14 mouse cellular contexts compared by ENCODE assay signal in genomic region chr5:140379299-140379698, GRCm38 (mm10). TPM values are rescaled to one million over a fixed set of nuclear protein-coding genes. Genes with fewer than 3 reads are reported as not detected.
DNase-seq lines count a peak whose midpoint lies in the region; ATAC-seq and TF ChIP-seq lines count a peak whose summit lies in the region.
"Had no signal": no experiment of that assay in that cellular context is flagged by ENCODE, and none has a peak within 500 bp of the region (broad histone marks: within the 10 kb centered on the region; RNA-seq: fewer than 3 reads in every experiment).

No protein-coding gene starts in this region.

- 48% methylated on average over 6 of the region's 6 CpGs for WGBS in liver, adult 2 months
- WGBS in embryonic facial prominence, embryonic 14.5 days: 53% methylated on average over 6 of the region's 6 CpGs
- WGBS in hindbrain, embryonic 12.5 days: 80% methylated on average over 6 of the region's 6 CpGs

- no peak overlapping the region for H3K9ac ChIP-seq in liver, adult 2 months (ENCODE audit: low read depth, low read length)
- no peak overlapping the region for H3K9ac ChIP-seq in MEL (ENCODE audit: control insufficient read depth, low read depth, low read length, poor library complexity, severe bottlenecking)
- H3K9ac ChIP-seq in embryonic facial prominence, embryonic 14.5 days (ENCODE audit: low read depth, low read length): no peak overlapping the region
- H3K9ac ChIP-seq in hindbrain, embryonic 12.5 days: no peak overlapping the region
- H3K9ac ChIP-seq: liver, embryonic 14.5 days; midbrain, embryonic 12.5 days; neural tube, embryonic 13.5 days had no signal

- intact Hi-C loops in left cerebral cortex, postnatal 14 days (cut with DNase I): no loop called here

- no peak overlapping the region for H3K4me2 ChIP-seq in embryonic facial prominence, embryonic 14.5 days (ENCODE audit: low read depth, low read length)
- H3K4me2 ChIP-seq in hindbrain, embryonic 12.5 days (replicated peaks): no peak overlapping the region
- H3K4me2 ChIP-seq: midbrain, embryonic 12.5 days; neural tube, embryonic 13.5 days had no signal

- H3K27me3 ChIP-seq in liver, adult 2 months (ENCODE audit: control insufficient read depth, insufficient read depth, low read length): no peaks in the 10 kb centered on the region
- H3K27me3 ChIP-seq in MEL (ENCODE audit: control insufficient read depth in 1 of 2, insufficient read depth in 2 of 2, low read length in 2 of 2): no peaks in the 10 kb centered on the region
- H3K27me3 ChIP-seq in embryonic facial prominence, embryonic 14.5 days (replicated peaks; ENCODE audit: control insufficient read depth, insufficient read depth, low read length): no peaks in the 10 kb centered on the region
- peaks cover 42% of the 10 kb centered on the region for H3K27me3 ChIP-seq in megakaryocyte, embryonic 14.5 days (replicated peaks)
- H3K27me3 ChIP-seq in hindbrain, embryonic 12.5 days: no peaks in the 10 kb centered on the region
- H3K27me3 ChIP-seq: midbrain, embryonic 12.5 days; neural tube, embryonic 13.5 days had no signal

- H3K4me1 ChIP-seq in liver, adult 2 months (ENCODE audit: control insufficient read depth, insufficient read depth, low read length): peaks cover 32% of the 10 kb centered on the region
- H3K4me1 ChIP-seq in MEL (ENCODE audit: control insufficient read depth in 1 of 2, insufficient read depth in 2 of 2, low read length in 2 of 2): peaks cover 0 to 20% of the 10 kb centered on the region in 2 experiments; a peak in 3 of 4 replicates
- peaks cover 9% of the 10 kb centered on the region for H3K4me1 ChIP-seq in embryonic facial prominence, embryonic 14.5 days (ENCODE audit: control insufficient read depth, insufficient read depth, low read length)
- peaks cover 32% of the 10 kb centered on the region for H3K4me1 ChIP-seq in megakaryocyte, embryonic 14.5 days
- H3K4me1 ChIP-seq in hindbrain, embryonic 12.5 days: peaks cover 9% of the 10 kb centered on the region; the same call in 1 of the 2 replicates

- DNase-seq in liver, adult 2 months (ENCODE audit: extremely low read depth, low read depth, low spot score): peak; percentile 22
- no peak for DNase-seq in liver
- DNase-seq in MEL (ENCODE audit: low read depth, low spot score): peak; percentile 87
- DNase-seq in embryonic facial prominence, embryonic 14.5 days (ENCODE audit: low spot score): peak; percentile 24
- DNase-seq in left cerebral cortex, postnatal 14 days (ENCODE audit: low spot score in 2 of 2): no peak
- DNase-seq: cerebellum, postnatal 36 days; heart, postnatal 14 days had no signal

- H3K9me3 ChIP-seq in MEL (replicated peaks; ENCODE audit: insufficient read depth, low read length): no peaks in the 10 kb centered on the region
- no peaks in the 10 kb centered on the region for H3K9me3 ChIP-seq in embryonic facial prominence, embryonic 14.5 days (ENCODE audit: control insufficient read depth, low read length)
- peaks cover 11% of the 10 kb centered on the region for H3K9me3 ChIP-seq in megakaryocyte, embryonic 14.5 days
- H3K9me3 ChIP-seq in hindbrain, embryonic 12.5 days (replicated peaks): no peaks in the 10 kb centered on the region
- H3K9me3 ChIP-seq: midbrain, embryonic 12.5 days; neural tube, embryonic 13.5 days had no signal

- peak overlapping the region; percentile 28; the same call in 1 of the 2 replicates for H3K27ac ChIP-seq in liver, adult 2 months (replicated peaks; ENCODE audit: insufficient read depth, low read depth, low read length)
- peak overlapping the region; percentile 33 for H3K27ac ChIP-seq in MEL (ENCODE audit: control insufficient read depth, low read depth, low read length)
- no peak overlapping the region for H3K27ac ChIP-seq in embryonic facial prominence, embryonic 14.5 days (replicated peaks; ENCODE audit: low read depth, low read length)
- H3K27ac ChIP-seq in hindbrain, embryonic 12.5 days: no peak overlapping the region
- H3K27ac ChIP-seq: liver, embryonic 14.5 days; midbrain, embryonic 12.5 days; neural tube, embryonic 13.5 days had no signal

- no peaks in the 10 kb centered on the region for H3K36me3 ChIP-seq in liver, adult 2 months (ENCODE audit: control insufficient read depth, insufficient read depth, low read length)
- H3K36me3 ChIP-seq in MEL (ENCODE audit: control insufficient read depth in 1 of 2, insufficient read depth in 2 of 2, low read length in 2 of 2): peaks cover 0 to 16% of the 10 kb centered on the region in 2 experiments; a peak in 2 of 4 replicates
- H3K36me3 ChIP-seq in embryonic facial prominence, embryonic 14.5 days (ENCODE audit: control insufficient read depth, insufficient read depth, low read length): no peaks in the 10 kb centered on the region
- no peaks in the 10 kb centered on the region for H3K36me3 ChIP-seq in megakaryocyte, embryonic 14.5 days (replicated peaks; ENCODE audit: low read length)
- H3K36me3 ChIP-seq in hindbrain, embryonic 12.5 days: no peaks in the 10 kb centered on the region
- H3K36me3 ChIP-seq: midbrain, embryonic 12.5 days; neural tube, embryonic 13.5 days had no signal

- TF ChIP-seq RAD21 in MEL (IDR thresholded peaks at IDR 0.05; ENCODE audit: low read depth, low read length): no peak

- ATAC-seq in embryonic facial prominence, embryonic 14.5 days (ENCODE audit: low read depth): no peak
- ATAC-seq in hindbrain, embryonic 12.5 days (ENCODE audit: low FRiP score): no peak
- no peak for ATAC-seq in activated CD4-positive, CD25-positive, alpha-beta regulatory T cell, adult 4 months

- H3K79me2 ChIP-seq in liver, adult 2 months (ENCODE audit: control insufficient read depth, insufficient read depth, low read length): peaks cover 52% of the 10 kb centered on the region; the same call in 1 of the 2 replicates
- H3K79me2 ChIP-seq in MEL (ENCODE audit: control insufficient read depth, insufficient read depth, low read length, poor library complexity): peaks cover 11% of the 10 kb centered on the region

- peak; percentile 68 to 74 for TF ChIP-seq EP300 in MEL (IDR thresholded peaks at IDR 0.05; ENCODE audit: low read depth in 1 of 2, low read length in 2 of 2)

- no peak overlapping the region for H3K4me3 ChIP-seq in liver, adult 2 months (ENCODE audit: insufficient read depth, low read depth, low read length)
- H3K4me3 ChIP-seq in MEL (ENCODE audit: control insufficient read depth in 1 of 2, insufficient read depth in 1 of 2, low read depth in 2 of 2, low read length in 2 of 2): no peak overlapping the region
- H3K4me3 ChIP-seq in embryonic facial prominence, embryonic 14.5 days (ENCODE audit: low read depth, low read length): no peak overlapping the region
- H3K4me3 ChIP-seq in megakaryocyte, embryonic 14.5 days (replicated peaks): peak overlapping the region; percentile 62
- H3K4me3 ChIP-seq in hindbrain, embryonic 12.5 days: no peak overlapping the region
- H3K4me3 ChIP-seq: erythroblast, embryonic 14.5 days; midbrain, embryonic 12.5 days; neural tube, embryonic 13.5 days had no signal

- TF ChIP-seq POLR2A in liver, adult 2 months (IDR thresholded peaks at IDR 0.05; ENCODE audit: extremely low read depth, insufficient read depth, low read length): no peak
- no peak for TF ChIP-seq POLR2A in MEL (IDR thresholded peaks at IDR 0.05; ENCODE audit: control insufficient read depth in 1 of 2, insufficient read depth in 1 of 2, low read depth in 1 of 2, low read length in 2 of 2, poor library complexity in 1 of 2)

- no peak for TF ChIP-seq CTCF in liver, adult 2 months (IDR thresholded peaks at IDR 0.05; ENCODE audit: low read depth, low read length)
- TF ChIP-seq CTCF in MEL (IDR thresholded peaks at IDR 0.05 in 2 of 3, conservative IDR thresholded peaks at IDR 0.05 in 1 of 3; ENCODE audit: control insufficient read depth in 1 of 3, insufficient read depth in 1 of 3, low read depth in 2 of 3, low read length in 3 of 3, poor library complexity in 1 of 3, severe bottlenecking in 1 of 3): no peak

RNA-seq across cellular contexts. Expression of gene Snx8, which starts 9.8 kb away (rescaled TPM):
- 12.5 and 14.0 TPM in 2 replicates for total RNA-seq in liver, adult 2 months (2014; rRNA removed)
- polyA plus RNA-seq in liver, adult 2 months (2012; rRNA removed): 10.2 and 11.2 TPM in 2 replicates
- 16.1 and 19.7 TPM in 2 replicates for total RNA-seq in MEL (2012; rRNA removed)
- 10 to 100 TPM in 1 of 2 experiments, not detected in 1; 30.7 TPM for polyA plus RNA-seq in MEL (2012; ENCODE audit: insufficient read depth in 1 of 2, insufficient read length in 2 of 2, low read depth in 1 of 2, low replicate concordance in 2 of 2, missing spikeins in 1 of 2)
- polyA plus RNA-seq in embryonic facial prominence, embryonic 14.5 days (2014; fragmentation: Nextera tagmentation; extraction: Ambion mirVana): 10.7 and 11.2 TPM in 2 replicates
- 7.2 and 17.8 TPM in 2 replicates for polyA plus RNA-seq in megakaryocyte, embryonic 14.5 days (2012; ENCODE audit: insufficient read depth, low replicate concordance)
- 10 to 100 TPM; 15.7 to 18.8 TPM for total RNA-seq in left cerebral cortex, postnatal 14 days (2021)
- polyA plus RNA-seq in hindbrain, embryonic 12.5 days (2016; fragmentation: Nextera tagmentation; extraction: Ambion mirVana): 21.1 and 22.1 TPM in 2 replicates
- polyA plus RNA-seq in activated CD4-positive, CD25-positive, alpha-beta regulatory T cell, adult 4 months (2017; shearing (Covaris generic)): 1 to 10 TPM in 1 of 2 experiments, under 1 TPM in 1; 0.26 to 1.3 TPM

RNA-seq across cellular contexts. Expression of gene Eif3b, which starts 39.8 kb away (rescaled TPM):
- total RNA-seq in liver, adult 2 months (2014; rRNA removed): 37.9 and 51.5 TPM in 2 replicates
- polyA plus RNA-seq in liver, adult 2 months (2012; rRNA removed): 58.3 and 64.8 TPM in 2 replicates
- total RNA-seq in MEL (2012; rRNA removed): 303 and 340 TPM in 2 replicates
- 100 to 1,000 TPM; 376 to 580 TPM for polyA plus RNA-seq in MEL (2012; ENCODE audit: insufficient read depth in 1 of 2, insufficient read length in 2 of 2, low read depth in 1 of 2, low replicate concordance in 2 of 2, missing spikeins in 1 of 2)
- polyA plus RNA-seq in embryonic facial prominence, embryonic 14.5 days (2014; fragmentation: Nextera tagmentation; extraction: Ambion mirVana): 130 and 143 TPM in 2 replicates
- 18.7 and 48.8 TPM in 2 replicates for polyA plus RNA-seq in megakaryocyte, embryonic 14.5 days (2012; ENCODE audit: insufficient read depth, low replicate concordance)
- total RNA-seq in left cerebral cortex, postnatal 14 days (2021): 100 to 1,000 TPM; 108 to 109 TPM
- 155 and 162 TPM in 2 replicates for polyA plus RNA-seq in hindbrain, embryonic 12.5 days (2016; fragmentation: Nextera tagmentation; extraction: Ambion mirVana)
- polyA plus RNA-seq in activated CD4-positive, CD25-positive, alpha-beta regulatory T cell, adult 4 months (2017; shearing (Covaris generic)): 10 to 100 TPM; 28.6 to 32.4 TPM

RNA-seq across cellular contexts. Expression of gene Mrm2, which starts 47.6 kb away (rescaled TPM):
- total RNA-seq in liver, adult 2 months (2014; rRNA removed): 6.8 and 8.0 TPM in 2 replicates
- polyA plus RNA-seq in liver, adult 2 months (2012; rRNA removed): 8.4 and 8.9 TPM in 2 replicates
- 12.1 and 14.1 TPM in 2 replicates for total RNA-seq in MEL (2012; rRNA removed)
- 10 to 100 TPM in 1 of 2 experiments, not detected in 1; 15.3 TPM for polyA plus RNA-seq in MEL (2012; ENCODE audit: insufficient read depth in 1 of 2, insufficient read length in 2 of 2, low read depth in 1 of 2, low replicate concordance in 2 of 2, missing spikeins in 1 of 2)
- 18.0 and 19.9 TPM in 2 replicates for polyA plus RNA-seq in embryonic facial prominence, embryonic 14.5 days (2014; fragmentation: Nextera tagmentation; extraction: Ambion mirVana)
- polyA plus RNA-seq in megakaryocyte, embryonic 14.5 days (2012; ENCODE audit: insufficient read depth, low replicate concordance): 6.7 TPM in 1 of 2 replicates, not detected in the other
- 10 to 100 TPM in 1 of 2 experiments, 1 to 10 TPM in 1; 9.7 to 11.2 TPM for total RNA-seq in left cerebral cortex, postnatal 14 days (2021)
- 18.9 and 20.9 TPM in 2 replicates for polyA plus RNA-seq in hindbrain, embryonic 12.5 days (2016; fragmentation: Nextera tagmentation; extraction: Ambion mirVana)
- 10 to 100 TPM in 1 of 2 experiments, 1 to 10 TPM in 1; 8.3 to 10.7 TPM for polyA plus RNA-seq in activated CD4-positive, CD25-positive, alpha-beta regulatory T cell, adult 4 months (2017; shearing (Covaris generic))

RNA-seq across cellular contexts. Expression of gene Nudt1, which starts 57.8 kb away (rescaled TPM):
- 20.7 and 25.3 TPM in 2 replicates for total RNA-seq in liver, adult 2 months (2014; rRNA removed)
- 15.8 and 20.2 TPM in 2 replicates for polyA plus RNA-seq in liver, adult 2 months (2012; rRNA removed)
- total RNA-seq in MEL (2012; rRNA removed): 64.1 and 69.6 TPM in 2 replicates
- 10 to 100 TPM in 1 of 2 experiments, not detected in 1; 77.2 TPM for polyA plus RNA-seq in MEL (2012; ENCODE audit: insufficient read depth in 1 of 2, insufficient read length in 2 of 2, low read depth in 1 of 2, low replicate concordance in 2 of 2, missing spikeins in 1 of 2)
- 33.1 and 35.2 TPM in 2 replicates for polyA plus RNA-seq in embryonic facial prominence, embryonic 14.5 days (2014; fragmentation: Nextera tagmentation; extraction: Ambion mirVana)
- polyA plus RNA-seq in megakaryocyte, embryonic 14.5 days (2012; ENCODE audit: insufficient read depth, low replicate concordance): 21.0 TPM in 1 of 2 replicates, not detected in the other
- 1 to 10 TPM; 5.9 to 7.2 TPM for total RNA-seq in left cerebral cortex, postnatal 14 days (2021)
- 31.1 and 32.1 TPM in 2 replicates for polyA plus RNA-seq in hindbrain, embryonic 12.5 days (2016; fragmentation: Nextera tagmentation; extraction: Ambion mirVana)
- polyA plus RNA-seq in activated CD4-positive, CD25-positive, alpha-beta regulatory T cell, adult 4 months (2017; shearing (Covaris generic)): 10 to 100 TPM; 17.6 to 24.4 TPM

RNA-seq across cellular contexts. Expression of gene Mad1l1, which starts 57.9 kb away (rescaled TPM):
- total RNA-seq in liver, adult 2 months (2014; rRNA removed): 6.4 and 6.7 TPM in 2 replicates
- 13.0 and 14.4 TPM in 2 replicates for polyA plus RNA-seq in liver, adult 2 months (2012; rRNA removed)
- total RNA-seq in MEL (2012; rRNA removed): 37.4 and 40.5 TPM in 2 replicates
- 10 to 100 TPM in 1 of 2 experiments, not detected in 1; 65.2 TPM for polyA plus RNA-seq in MEL (2012; ENCODE audit: insufficient read depth in 1 of 2, insufficient read length in 2 of 2, low read depth in 1 of 2, low replicate concordance in 2 of 2, missing spikeins in 1 of 2)
- 38.0 and 44.3 TPM in 2 replicates for polyA plus RNA-seq in embryonic facial prominence, embryonic 14.5 days (2014; fragmentation: Nextera tagmentation; extraction: Ambion mirVana)
- polyA plus RNA-seq in megakaryocyte, embryonic 14.5 days (2012; ENCODE audit: insufficient read depth, low replicate concordance): 10.3 and 23.3 TPM in 2 replicates
- 10 to 100 TPM; 18.9 to 19.4 TPM for total RNA-seq in left cerebral cortex, postnatal 14 days (2021)
- 39.9 and 44.8 TPM in 2 replicates for polyA plus RNA-seq in hindbrain, embryonic 12.5 days (2016; fragmentation: Nextera tagmentation; extraction: Ambion mirVana)
- polyA plus RNA-seq in activated CD4-positive, CD25-positive, alpha-beta regulatory T cell, adult 4 months (2017; shearing (Covaris generic)): 10 to 100 TPM; 19.3 to 23.1 TPM

Comparison
In these comparisons a context has a peak if more than half of its experiments do, and no peak if none do; other contexts are left out.
1. DNase-seq: peak in liver, adult 2 months (single experiment), MEL (single experiment) and embryonic facial prominence, embryonic 14.5 days (single experiment); none in liver (single experiment) and left cerebral cortex, postnatal 14 days (0 of 2).
2. H3K27ac ChIP-seq: peak in liver, adult 2 months (single experiment) and MEL (single experiment); none in embryonic facial prominence, embryonic 14.5 days (single experiment) and hindbrain, embryonic 12.5 days (single experiment).